Mouse (Mus musculus) CH12.LX (cell line): Measurements from ENCODE around the gene Slc38a3. TPM values are rescaled to one million over a fixed set of nuclear protein-coding genes. Genes with fewer than 3 reads are reported as not detected.

Source experiments
- DNase-seq: peaks from one replicate; pipeline ENCODE4 v3.0.0-alpha.2; 2013; ENCODE audit errors: extremely low read depth
- H3K27ac ChIP-seq: 2 replicates; pipeline ENCODE4 v1.5.1; 2012; ENCODE audit warnings: low read depth, mild to moderate bottlenecking, control low read depth, moderate library complexity; ENCODE audit not compliant: insufficient read depth
- H3K27me3 ChIP-seq: replicated peaks from 2 replicates; pipeline ENCODE3; 2012; ENCODE audit warnings: inconsistent platforms
- H3K36me3 ChIP-seq, 2 experiments: replicated peaks in 1 of 2; 2 replicates each; pipeline versions ENCODE3 to v1.6.1; 2012; ENCODE audit warnings: inconsistent platforms in 1 of 2, low read length in 1 of 2, mild to moderate bottlenecking in 1 of 2, mixed read lengths in 1 of 2, moderate library complexity in 1 of 2; ENCODE audit not compliant: control insufficient read depth in 1 of 2, insufficient read depth in 1 of 2
- H3K4me1 ChIP-seq, 2 experiments: 2 replicates each; pipeline ENCODE4 v1.6.1; 2012; ENCODE audit warnings: inconsistent platforms in 1 of 2, moderate library complexity in 1 of 2; ENCODE audit not compliant: insufficient read depth in 2 of 2, control insufficient read depth in 1 of 2
- H3K4me2 ChIP-seq: 2 replicates; pipeline ENCODE4 v1.6.1; 2012; ENCODE audit warnings: low read depth, mild to moderate bottlenecking, control low read depth; ENCODE audit not compliant: poor library complexity, insufficient read depth, severe bottlenecking
- H3K4me3 ChIP-seq, 3 experiments: fragments of 150-350 bp in 1 of 3; sonication (generic) in 1 of 3; replicated peaks in 1 of 3; 2 replicates each; pipeline versions ENCODE3 to v1.5.1; 2011 to 2012; ENCODE audit warnings: low read depth in 2 of 3, low read length in 2 of 3, mild to moderate bottlenecking in 2 of 3, moderate library complexity in 2 of 3, control low read depth in 1 of 3, improper control_type of control experiment in 1 of 3, inconsistent platforms in 1 of 3, mixed read lengths in 1 of 3; ENCODE audit not compliant: poor library complexity in 1 of 3
- H3K79me2 ChIP-seq: replicated peaks from 2 replicates; pipeline ENCODE4 v1.6.1; 2012; ENCODE audit warnings: mild to moderate bottlenecking, moderate library complexity; ENCODE audit not compliant: control insufficient read depth, poor library complexity, insufficient read depth, severe bottlenecking; ENCODE audit errors: extremely low read depth
- H3K9ac ChIP-seq: 2 replicates; pipeline ENCODE4 v1.6.1; 2012; ENCODE audit warnings: low read depth, mild to moderate bottlenecking, control low read depth, moderate library complexity; ENCODE audit not compliant: insufficient read depth
- H3K9me3 ChIP-seq: replicated peaks from 2 replicates; pipeline ENCODE3; 2012; ENCODE audit warnings: low read length, inconsistent platforms, mixed read lengths
- BHLHE40 ChIP-seq: IDR thresholded peaks from 2 replicates; pipeline ENCODE4 v1.6.1; 2011; ENCODE audit warnings: mild to moderate bottlenecking, low read depth, low read length, improper control_type of control experiment
- CHD1 ChIP-seq: IDR thresholded peaks from 2 replicates; pipeline ENCODE4 v1.6.1; 2012; ENCODE audit warnings: low read depth, low read length, improper control_type of control experiment, inconsistent platforms
- CHD2 ChIP-seq: IDR thresholded peaks from 2 replicates; pipeline ENCODE4 v1.6.1; 2011; ENCODE audit warnings: low read length, improper control_type of control experiment
- CTCF ChIP-seq, 2 experiments: IDR thresholded peaks in 1 of 2; conservative IDR thresholded peaks in 1 of 2; 2 replicates each; pipeline ENCODE4 v1.5.1; 2011 to 2012; ENCODE audit warnings: low read depth in 2 of 2, low read length in 2 of 2, improper control_type of control experiment in 1 of 2, inconsistent platforms in 1 of 2, mild to moderate bottlenecking in 1 of 2, moderate library complexity in 1 of 2
- E2F4 ChIP-seq: IDR thresholded peaks from 2 replicates; pipeline ENCODE4 v1.6.1; 2011; ENCODE audit warnings: low read depth, low read length, improper control_type of control experiment; ENCODE audit not compliant: insufficient replicate concordance
- ELF1 ChIP-seq: IDR thresholded peaks from 2 replicates; pipeline ENCODE4 v1.6.1; 2014; ENCODE audit warnings: low read depth, mild to moderate bottlenecking, inconsistent platforms, low read length, improper control_type of control experiment
- EP300 ChIP-seq: IDR thresholded peaks from 2 replicates; pipeline ENCODE4 v1.6.1; 2011; ENCODE audit warnings: low read length, improper control_type of control experiment
- GABPA ChIP-seq: IDR thresholded peaks from 2 replicates; pipeline ENCODE4 v1.6.1; 2012; ENCODE audit warnings: low read depth, low read length, improper control_type of control experiment, inconsistent platforms; ENCODE audit not compliant: insufficient replicate concordance
- HCFC1 ChIP-seq: IDR thresholded peaks from 2 replicates; pipeline ENCODE4 v1.6.1; 2012; ENCODE audit warnings: low read depth, mild to moderate bottlenecking, inconsistent platforms, low read length, improper control_type of control experiment
- IRF4 ChIP-seq: IDR thresholded peaks from 2 replicates; pipeline ENCODE4 v1.6.1; 2014; ENCODE audit warnings: low read depth, mild to moderate bottlenecking, inconsistent platforms, low read length, improper control_type of control experiment
- JUN ChIP-seq: IDR thresholded peaks from 2 replicates; pipeline ENCODE4 v1.6.1; 2011; ENCODE audit warnings: low read depth, mild to moderate bottlenecking, low read length, improper control_type of control experiment, moderate library complexity; ENCODE audit not compliant: insufficient read depth
- MAFK ChIP-seq: IDR thresholded peaks from 2 replicates; pipeline ENCODE4 v1.6.1; 2011; ENCODE audit warnings: low read length, improper control_type of control experiment; ENCODE audit not compliant: insufficient replicate concordance
- MAZ ChIP-seq: IDR thresholded peaks from 2 replicates; pipeline ENCODE4 v1.6.1; 2012; ENCODE audit warnings: low read depth, mild to moderate bottlenecking, inconsistent platforms, low read length, improper control_type of control experiment, moderate library complexity
- NRF1 ChIP-seq: IDR thresholded peaks from 2 replicates; pipeline ENCODE4 v1.6.1; 2014; ENCODE audit warnings: low read depth, mild to moderate bottlenecking, inconsistent platforms, low read length, improper control_type of control experiment, moderate library complexity
- POLR2AphosphoS2 ChIP-seq: IDR thresholded peaks from 2 replicates; pipeline ENCODE4 v1.6.1; 2011; ENCODE audit warnings: low read depth, low read length, improper control_type of control experiment
- RAD21 ChIP-seq: IDR thresholded peaks from 2 replicates; pipeline ENCODE4 v1.6.1; 2011; ENCODE audit warnings: low read depth, mild to moderate bottlenecking, low read length, improper control_type of control experiment, moderate library complexity
- RCOR1 ChIP-seq: conservative IDR thresholded peaks from 2 replicates; pipeline ENCODE4 v1.6.1; 2012; ENCODE audit warnings: low read depth, mild to moderate bottlenecking, inconsistent platforms, low read length, improper control_type of control experiment
- SIN3A ChIP-seq: IDR thresholded peaks from 2 replicates; pipeline ENCODE4 v1.6.1; 2012; ENCODE audit warnings: low read length, improper control_type of control experiment, inconsistent platforms
- SMC3 ChIP-seq: IDR thresholded peaks from 2 replicates; pipeline ENCODE4 v1.6.1; 2011; ENCODE audit warnings: low read depth, low read length, improper control_type of control experiment
- TBP ChIP-seq: conservative IDR thresholded peaks from 2 replicates; pipeline ENCODE4 v1.6.1; 2011; ENCODE audit warnings: low read depth, low read length, improper control_type of control experiment
- USF1 ChIP-seq: IDR thresholded peaks from 2 replicates; pipeline ENCODE4 v1.6.1; 2014; ENCODE audit warnings: low read depth, mild to moderate bottlenecking, inconsistent platforms, low read length, improper control_type of control experiment
- ZC3H11A ChIP-seq: IDR thresholded peaks from 2 replicates; pipeline ENCODE4 v1.6.1; 2012; ENCODE audit warnings: low read depth, mild to moderate bottlenecking, inconsistent platforms, low read length, improper control_type of control experiment
- ZNF384 ChIP-seq: IDR thresholded peaks from 2 replicates; pipeline ENCODE4 v1.6.1; 2012; ENCODE audit warnings: low read depth, low read length, improper control_type of control experiment, inconsistent platforms
- dilution Hi-C: fragments of 300-500 bp; cut with MboI; formaldehyde crosslinking; loops from 2 replicates; pipeline ENCODE4 v1.14.3; 2020; ENCODE audit warnings: low sequenced_read_pairs; ENCODE audit not compliant: extremely low pct_unique_long_range_greater_than_20kb, extremely low pct_ligation_motif_present
- in situ Hi-C: fragments of 300-500 bp; cut with MboI; formaldehyde crosslinking; loops from 3 replicates; pipeline ENCODE4 v1.14.3; 2019; ENCODE audit warnings: low sequenced_read_pairs, low pct_ligation_motif_present, low pct_unique_long_range_greater_than_20kb, mixed read lengths
- polyA plus RNA-seq: library from polyadenylated mRNA; unstranded; fragments of >175 nt; gene quantifications from 2 replicates; pipeline ENCODE4 v1.2.1, GENCODE M21; 2012; ENCODE audit warnings: low read depth; ENCODE audit not compliant: insufficient read length
- total RNA-seq, 2 experiments: library from RNA; depleted of rRNA; stranded (reverse); fragments of 300-350 nt in 1 of 2; fragments of >200 nt in 1 of 2; gene quantifications; 2 replicates each; pipeline ENCODE4 v1.2.3; 2012 to 2014

The Slc38a3 gene
- total and polyA plus RNA-seq, 3 experiments = 0.04 TPM; not detected in 2

DNA sequence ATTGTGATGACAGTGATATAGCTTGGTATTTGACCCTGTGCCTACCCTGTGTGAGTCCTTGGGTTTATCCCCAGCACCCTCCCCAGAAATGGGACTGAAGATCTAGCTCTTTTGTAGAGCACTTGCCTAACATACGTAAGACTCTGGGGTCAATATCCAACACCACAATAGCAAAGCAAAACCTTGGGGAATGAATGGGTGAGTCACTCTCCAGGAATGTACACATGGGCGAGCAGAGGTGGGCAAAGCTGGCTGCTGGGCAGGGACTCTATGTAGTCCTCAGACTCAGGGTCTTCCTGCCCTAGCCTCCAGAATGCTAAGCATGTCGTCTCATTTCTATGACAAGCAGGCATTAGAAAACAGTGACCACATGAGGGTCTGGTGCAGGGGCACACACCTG lies 20.6 kb downstream of the Slc38a3 start:
- Histone ChIP-seq H3K4me1 (peaks cover 0 to 13% of the 10 kb centered on the region in 2 experiments; a peak in 2 of 4 replicates), H3K27ac (no peak overlapping the region), H3K36me3 (no peaks in the 10 kb centered on the region), H3K9me3 (no peaks in the 10 kb centered on the region), H3K9ac (no peak overlapping the region), H3K79me2 (no peaks in the 10 kb centered on the region)
- no peak for DNase-seq
- in situ Hi-C loops = no loop called here
- dilution Hi-C loops = no loop called here
- TF ChIP-seq CTCF (conservative IDR thresholded peaks at IDR 0.05 in 1 of 2, IDR thresholded peaks at IDR 0.05 in 1 of 2; ENCODE audit: low read depth in 2 of 2, low read length in 2 of 2) = no peak
- no peak for TF ChIP-seq GABPA
- no peak for TF ChIP-seq E2F4
- no peak for TF ChIP-seq NRF1
- TF ChIP-seq JUN = no peak
- TF ChIP-seq, all 38 proteins: peak for 0
- H3K27me3 ChIP-seq = peaks cover 49% of the 10 kb centered on the region
- H3K4me2 ChIP-seq = no peak overlapping the region
- H3K4me3 ChIP-seq = no peak overlapping the region

DNA sequence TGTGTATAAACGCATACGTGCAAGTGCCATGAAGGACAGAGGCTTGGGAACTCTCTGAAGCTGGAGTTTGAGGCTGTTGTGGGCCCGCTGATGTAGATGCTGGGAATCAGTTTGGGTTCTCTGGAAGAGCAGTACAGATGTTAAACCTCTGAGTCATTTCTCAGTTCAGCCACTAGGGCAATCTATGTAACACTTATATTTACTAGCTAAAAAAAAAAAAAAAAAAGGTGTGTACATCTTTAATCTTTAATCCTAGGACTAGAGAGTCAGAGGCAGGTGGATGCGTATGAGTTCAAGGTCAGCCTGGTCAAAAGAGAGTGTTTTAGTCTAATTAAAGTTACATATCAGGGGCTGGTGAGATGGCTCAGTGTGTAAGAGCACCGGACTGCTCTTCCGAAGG lies 22.4 kb downstream of the Slc38a3 start:
- H3K4me3 ChIP-seq = no peak overlapping the region
- TF ChIP-seq ZNF384 = peak; percentile 89
- TF ChIP-seq SMC3 = no peak
- TF ChIP-seq TBP = peak; percentile 65; the same call in 1 of the 2 replicates
- TF ChIP-seq CTCF (conservative IDR thresholded peaks at IDR 0.05 in 1 of 2, IDR thresholded peaks at IDR 0.05 in 1 of 2; ENCODE audit: low read depth in 2 of 2, low read length in 2 of 2) = peak in 1 of 2 experiments; percentile 31; a peak in 2 of 4 replicates
- dilution Hi-C loops (no loop called here), in situ Hi-C loops (no loop called here)
- DNase-seq = no peak
- H3K27me3 ChIP-seq = peaks cover 39% of the 10 kb centered on the region
- no peak overlapping the region for H3K27ac ChIP-seq
- no peak overlapping the region for H3K9ac ChIP-seq
- H3K36me3 ChIP-seq = no peaks in the 10 kb centered on the region
- no peaks in the 10 kb centered on the region for H3K9me3 ChIP-seq
- H3K4me1 ChIP-seq = peaks cover 0 to 17% of the 10 kb centered on the region in 2 experiments; a peak in 2 of 4 replicates
- no peaks in the 10 kb centered on the region for H3K79me2 ChIP-seq
- no peak overlapping the region for H3K4me2 ChIP-seq

DNA sequence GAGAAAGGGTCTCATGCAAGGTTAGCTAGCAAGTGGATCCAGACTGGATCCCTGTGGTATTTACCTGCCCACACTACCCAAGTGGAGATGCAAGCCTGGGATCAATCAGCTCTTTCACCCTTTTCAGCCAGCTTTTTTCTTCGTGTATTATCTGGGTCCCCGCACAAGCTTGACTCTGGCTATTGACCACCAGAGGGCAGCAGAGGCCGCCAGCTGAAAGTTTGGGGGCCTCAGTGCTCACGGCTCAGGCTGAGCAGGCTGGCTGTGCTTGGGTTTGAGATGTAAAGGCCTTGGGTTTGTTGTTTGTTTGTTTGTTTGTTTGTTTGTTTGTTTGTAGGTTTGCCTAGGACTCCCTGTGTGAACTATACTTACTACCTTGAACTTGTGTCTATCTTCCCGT lies 23.8 kb downstream of the Slc38a3 start:
- Histone ChIP-seq H3K4me1 (peaks cover 4 to 31% of the 10 kb centered on the region in 2 experiments), H3K4me3 (no peak overlapping the region), H3K27ac (no peak overlapping the region), H3K4me2 (peak overlapping the region; percentile 96), H3K9me3 (no peaks in the 10 kb centered on the region), H3K36me3 (no peaks in the 10 kb centered on the region), H3K9ac (peak overlapping the region; percentile 66; the same call in 1 of the 2 replicates), H3K27me3 (peaks cover 25% of the 10 kb centered on the region), H3K79me2 (no peaks in the 10 kb centered on the region)
- peak; percentile 83 for DNase-seq
- in situ Hi-C loops = no loop called here
- no peak for TF ChIP-seq USF1
- no peak for TF ChIP-seq POLR2AphosphoS2
- peak; percentile 85 for TF ChIP-seq MAZ
- TF ChIP-seq ZC3H11A = peak; percentile 53
- TF ChIP-seq ZNF384 = peak; percentile 52
- TF ChIP-seq ELF1 = peak; percentile 22; the same call in 1 of the 2 replicates
- peak; percentile 94 for TF ChIP-seq SMC3
- peak; percentile 91 for TF ChIP-seq RAD21
- TF ChIP-seq CTCF (conservative IDR thresholded peaks at IDR 0.05 in 1 of 2, IDR thresholded peaks at IDR 0.05 in 1 of 2; ENCODE audit: low read depth in 2 of 2, low read length in 2 of 2) = peak; percentile 49 to 98
- TF ChIP-seq RCOR1 = peak; percentile 33; the same call in 1 of the 2 replicates
- TF ChIP-seq SIN3A = peak; percentile 65; the same call in 1 of the 2 replicates
- TF ChIP-seq CHD1 = no peak
- no peak for TF ChIP-seq GABPA
- TF ChIP-seq EP300 = peak; percentile 9; the same call in 1 of the 2 replicates
- 0 out of 2 replicates have a peak, but pooled peaks have one; percentile 39 for TF ChIP-seq BHLHE40
- no peak for TF ChIP-seq JUN
- no peak for TF ChIP-seq CHD2
- TF ChIP-seq IRF4 = peak; percentile 60; the same call in 1 of the 2 replicates
- 0 out of 2 replicates have a peak, but pooled peaks have one; percentile 19 for TF ChIP-seq HCFC1
- no peak for TF ChIP-seq MAFK
- dilution Hi-C loops = no loop called here
